Mouse (Mus musculus) spleen, adult 12 weeks (tissue): ENCODE results near the gene Sostdc1.

Experiments
- DNase-seq: peaks from one replicate; pipeline ENCODE4 v3.0.0; 2022; ENCODE audit warnings: low spot score

Sostdc1 gene

DNA sequence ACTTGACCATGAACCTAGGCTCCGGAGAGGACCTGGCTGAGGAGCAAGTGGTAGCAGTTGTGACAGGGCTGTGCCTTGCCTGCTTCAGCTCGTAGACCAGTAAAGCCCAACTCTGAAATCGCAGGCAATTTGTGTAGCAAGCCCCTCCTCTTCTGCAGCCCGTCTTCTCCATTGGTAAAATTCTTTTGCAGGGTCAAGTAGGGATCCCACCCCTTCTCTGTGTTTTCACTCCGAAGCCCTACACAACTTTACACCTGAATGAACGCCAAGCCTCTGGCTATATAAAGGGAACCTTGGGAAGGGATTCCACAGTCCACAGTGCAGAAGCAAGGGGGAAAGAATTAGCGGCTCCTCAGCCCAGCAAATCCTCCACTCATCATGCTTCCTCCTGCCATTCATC, at the start of gene Sostdc1:
Gene Sostdc1 (plus strand): TSS at position 224 of the 400 bp plus-strand sequence.
- no peak for DNase-seq

DNA sequence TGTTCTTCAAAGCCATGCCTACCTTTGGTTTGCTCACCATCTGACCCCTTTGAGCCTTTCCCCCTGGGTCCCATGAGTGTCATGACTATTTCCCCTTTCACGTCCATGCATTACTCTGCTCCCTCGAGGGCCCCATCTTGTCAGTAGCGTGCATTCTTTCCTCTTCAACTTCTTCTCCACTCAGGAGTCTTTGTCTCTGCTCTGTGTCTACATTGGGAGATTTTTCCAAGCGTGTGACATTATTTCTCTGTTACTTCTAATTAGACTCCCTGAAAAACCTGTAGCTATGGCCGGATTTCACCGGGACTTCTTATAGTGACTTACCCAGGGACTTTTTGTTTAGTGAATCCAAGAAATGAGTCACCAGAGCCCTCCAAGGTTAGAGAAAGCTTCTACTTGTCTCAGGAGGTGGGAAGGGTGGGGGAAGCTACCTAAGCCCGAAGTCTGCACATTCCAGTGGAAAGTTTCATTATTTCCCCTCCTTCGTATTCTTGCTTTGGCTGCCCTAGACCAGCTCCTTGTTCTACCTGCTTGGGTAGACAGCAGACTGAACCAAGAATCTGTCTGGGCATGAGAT, 46.2 kb upstream of the Sostdc1 start:
- no peak for DNase-seq

DNA sequence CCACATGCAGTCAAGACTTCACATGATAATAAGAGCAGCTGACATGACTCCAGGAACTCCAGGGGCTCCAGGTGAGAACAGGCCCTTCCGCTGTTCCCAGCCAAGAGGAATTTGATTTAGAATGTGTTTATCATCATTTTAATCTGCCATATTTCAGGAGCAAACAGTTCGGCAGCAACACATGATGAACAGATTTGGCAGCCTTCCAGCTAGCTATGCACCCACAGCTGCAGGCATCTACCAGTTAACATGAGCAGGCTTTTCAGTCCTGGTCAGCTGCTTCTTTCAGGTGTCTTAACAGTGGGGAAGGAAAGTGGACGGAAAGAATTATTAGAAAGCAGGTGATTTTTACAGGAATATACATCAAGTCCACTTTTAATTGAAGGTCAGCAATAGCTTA, 39.1 kb upstream of the Sostdc1 start:
- DNase-seq, result no peak

DNA sequence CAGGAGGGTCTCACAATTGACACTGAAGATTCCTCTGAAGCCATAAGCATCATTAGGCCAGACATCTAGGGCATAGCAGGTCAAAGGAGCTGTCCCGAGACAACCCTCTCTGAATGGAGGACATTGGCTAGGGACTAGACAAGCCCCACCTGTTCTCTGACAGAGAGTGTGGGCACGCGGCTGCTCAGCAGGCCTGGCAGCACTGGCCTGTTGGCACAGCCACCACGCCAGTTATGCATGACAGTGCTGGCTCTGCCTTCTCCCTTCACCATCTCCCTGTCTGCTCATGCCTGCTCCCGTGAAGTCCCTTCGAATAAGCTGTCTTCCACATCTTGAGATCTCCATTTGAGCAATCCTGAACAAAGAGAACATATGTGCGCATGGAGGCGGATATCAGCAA, 24.3 kb upstream of the Sostdc1 start:
- no peak for DNase-seq

DNA sequence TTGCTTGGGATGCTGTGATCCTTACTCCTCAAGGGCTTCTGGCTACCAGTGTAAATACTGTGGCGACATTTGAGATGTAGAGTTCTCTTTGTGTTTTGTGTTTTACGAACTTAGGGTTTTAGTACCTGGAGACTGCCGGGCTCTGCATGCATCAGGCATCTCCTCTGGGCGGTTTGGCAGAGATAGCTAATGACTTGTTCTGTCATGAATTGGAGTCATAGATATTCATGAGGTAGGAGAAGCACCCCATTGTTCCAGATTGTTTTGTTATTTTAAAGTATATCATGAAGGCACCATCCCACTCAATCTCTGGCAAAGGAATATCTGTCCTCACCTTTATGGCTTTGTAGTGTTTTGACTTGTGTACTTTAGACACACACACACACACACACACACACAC, 23.5 kb upstream of the Sostdc1 start:
- no peak for DNase-seq

- DNase-seq, result no peak
These were observed 22.6 kb upstream of the Sostdc1 start for GRCm38 (mm10) chr12:36291346-36291745.

DNA sequence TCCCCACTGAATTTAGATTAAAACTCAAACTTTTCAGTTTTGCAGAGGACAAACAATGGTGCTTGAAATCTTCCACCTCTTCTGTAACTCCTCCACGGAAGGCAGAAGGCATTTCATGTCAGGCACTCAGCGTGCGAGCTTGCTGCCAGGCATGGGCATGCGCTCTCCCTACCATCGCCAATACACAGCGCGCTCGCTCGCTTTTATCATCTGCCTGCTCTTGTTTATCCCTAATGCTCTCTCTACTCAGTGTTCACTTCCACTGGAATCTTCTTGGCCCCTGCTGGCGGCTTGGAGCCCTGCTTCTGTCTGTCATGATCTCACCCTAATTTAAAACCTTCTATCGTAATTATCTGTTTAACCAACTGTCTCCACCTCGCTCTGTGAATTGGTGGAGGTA, 11.6 kb upstream of the Sostdc1 start:
- no peak for DNase-seq

GRCm38 (mm10) chr12:36302905-36303642, 10.9 kb upstream of the Sostdc1 start:
- no peak for DNase-seq

DNA sequence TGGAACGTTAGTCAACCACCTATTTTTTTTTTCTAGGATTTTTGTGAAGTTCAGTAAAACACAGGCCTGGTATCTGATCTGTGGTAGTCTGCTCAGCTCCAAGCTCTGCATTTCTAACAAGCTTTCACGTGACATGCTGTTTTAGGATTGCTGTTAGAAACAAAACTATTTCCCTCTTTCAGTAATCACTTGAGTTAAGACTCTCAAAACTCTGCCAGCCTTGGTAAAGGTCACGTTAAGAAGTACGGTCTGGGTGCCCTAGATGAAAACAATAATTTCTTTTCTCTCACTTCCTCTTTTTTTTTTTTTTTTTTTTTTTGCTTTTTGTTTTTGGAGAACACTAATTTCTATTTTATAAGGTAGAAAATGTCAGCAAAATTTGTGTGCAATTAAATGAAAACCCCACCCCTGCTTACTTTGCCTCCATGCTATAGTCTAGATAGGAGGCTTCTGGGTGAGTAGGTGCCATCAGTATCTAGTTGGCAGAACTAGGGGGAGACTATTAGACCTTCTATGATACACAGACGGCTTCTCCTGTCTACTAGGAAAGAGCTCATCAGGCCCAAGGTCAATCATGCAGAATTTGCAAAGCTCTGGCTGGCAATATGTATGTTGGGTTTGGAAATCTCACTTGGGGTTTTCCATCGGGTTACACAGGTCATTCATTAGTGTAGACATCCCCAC, 5.1 kb upstream of the Sostdc1 start:
- DNase-seq, result no peak

DNA sequence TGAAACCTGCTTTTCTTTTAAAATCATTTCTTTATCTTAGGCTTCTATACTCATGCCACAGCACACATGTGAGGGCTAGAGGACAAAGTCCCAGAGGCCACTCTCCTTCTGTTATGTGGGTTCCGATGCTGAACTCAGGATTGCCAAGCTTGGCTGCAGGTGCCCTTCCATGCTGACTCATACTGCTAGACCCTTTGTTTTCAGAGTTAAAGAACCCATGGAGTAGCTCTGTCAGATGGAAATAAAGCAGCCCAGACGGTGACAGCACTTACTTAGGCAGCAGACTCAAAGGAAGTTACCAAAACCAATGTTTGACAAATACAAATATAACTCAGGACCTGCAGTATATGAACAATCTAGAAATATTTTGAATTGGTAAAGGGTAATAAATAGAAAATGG, 924 bp upstream of the Sostdc1 start:
- no peak for DNase-seq

DNA sequence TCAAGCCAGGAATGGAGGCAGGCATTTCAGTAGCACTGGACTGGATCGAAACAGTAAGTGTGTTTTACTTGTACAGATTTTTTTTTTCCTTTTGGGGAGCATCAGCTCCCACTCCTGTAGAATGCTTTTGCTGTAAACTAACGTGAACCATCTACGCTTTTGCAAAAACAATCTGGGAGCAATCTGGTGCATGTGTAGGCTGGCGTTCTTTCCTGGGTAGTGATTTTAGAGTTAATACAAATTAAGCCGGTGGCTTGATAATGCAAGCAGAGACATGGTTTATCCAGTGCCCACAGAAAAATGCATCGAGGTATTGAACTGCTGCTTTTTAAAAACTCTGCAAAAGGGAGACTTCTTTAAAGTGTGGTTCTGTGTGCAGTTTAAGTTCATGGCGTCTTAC, 507 bp downstream of the Sostdc1 start:
- DNase-seq, result no peak

DNA sequence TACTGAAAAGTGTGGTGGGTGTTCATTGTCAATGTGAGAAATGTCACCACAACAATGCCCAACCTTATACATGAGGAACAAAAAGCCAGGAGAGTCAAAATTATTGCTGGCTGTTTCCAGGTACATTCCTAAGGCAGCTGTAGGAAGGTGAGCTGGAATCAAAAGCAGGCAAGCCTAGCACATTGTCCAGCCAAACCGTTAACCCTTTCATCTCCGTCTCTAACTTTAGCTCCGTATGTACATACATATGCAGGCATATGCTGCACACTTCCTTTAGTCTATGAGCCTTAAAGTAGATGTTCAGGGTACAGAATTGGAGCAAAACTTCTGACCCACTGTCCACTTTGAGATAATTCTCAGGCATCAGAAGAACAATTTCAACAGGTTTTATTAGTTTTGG, 1.6 kb downstream of the Sostdc1 start:
- no peak for DNase-seq

DNA sequence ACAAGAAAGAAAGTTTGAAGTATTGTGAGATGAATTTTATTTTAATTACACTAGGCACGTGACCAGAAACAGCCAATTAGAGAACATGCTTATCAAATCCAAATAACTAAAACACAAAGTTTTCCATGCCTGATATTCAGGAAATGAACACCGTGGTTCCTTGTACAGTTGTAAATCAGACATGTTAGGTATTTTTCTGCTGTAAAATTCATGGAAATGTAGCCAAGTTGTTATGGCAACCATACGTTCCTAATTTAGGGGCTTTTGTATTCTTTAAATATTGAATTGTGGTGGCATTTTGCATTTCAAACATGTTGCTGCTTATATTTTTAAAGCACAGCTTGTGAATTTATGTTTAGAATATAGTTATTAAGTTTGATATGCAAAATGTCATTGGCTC, 2.1 kb downstream of the Sostdc1 start:
- no peak for DNase-seq

DNA sequence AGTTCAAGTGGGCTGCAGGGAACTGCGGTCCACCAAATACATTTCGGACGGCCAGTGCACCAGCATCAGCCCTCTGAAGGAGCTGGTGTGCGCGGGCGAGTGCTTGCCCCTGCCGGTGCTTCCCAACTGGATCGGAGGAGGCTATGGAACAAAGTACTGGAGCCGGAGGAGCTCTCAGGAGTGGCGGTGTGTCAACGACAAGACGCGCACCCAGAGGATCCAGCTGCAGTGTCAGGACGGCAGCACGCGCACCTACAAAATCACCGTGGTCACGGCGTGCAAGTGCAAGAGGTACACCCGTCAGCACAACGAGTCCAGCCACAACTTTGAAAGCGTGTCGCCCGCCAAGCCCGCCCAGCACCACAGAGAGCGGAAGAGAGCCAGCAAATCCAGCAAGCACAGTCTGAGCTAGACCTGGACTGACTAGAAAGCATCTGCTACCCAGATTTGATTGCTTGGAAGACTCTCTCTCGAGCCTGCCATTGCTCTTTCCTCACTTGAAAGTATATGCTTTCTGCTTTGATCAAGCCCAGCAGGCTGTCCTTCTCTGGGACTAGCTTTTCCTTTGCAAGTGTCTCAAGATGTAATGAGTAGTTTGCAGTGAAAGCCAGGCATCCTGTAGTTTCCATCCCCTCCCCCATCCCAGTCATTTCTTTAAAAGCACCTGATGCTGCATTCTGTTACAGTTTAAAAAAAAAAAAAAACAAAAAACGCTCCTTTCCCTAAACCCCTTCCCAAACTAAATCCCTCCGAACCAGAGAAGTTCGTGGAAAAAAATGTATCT, 3.3 kb downstream of the Sostdc1 start:
- DNase-seq, result no peak

- DNase-seq, result no peak
These were observed 3.8 kb downstream of the Sostdc1 start for GRCm38 (mm10) chr12:36317820-36318135.

GRCm38 (mm10) chr12:36326101-36326521, 12.2 kb downstream of the Sostdc1 start:
- no peak for DNase-seq

GRCm38 (mm10) chr12:36332676-36333075, 18.7 kb downstream of the Sostdc1 start:
- DNase-seq, result no peak

DNA sequence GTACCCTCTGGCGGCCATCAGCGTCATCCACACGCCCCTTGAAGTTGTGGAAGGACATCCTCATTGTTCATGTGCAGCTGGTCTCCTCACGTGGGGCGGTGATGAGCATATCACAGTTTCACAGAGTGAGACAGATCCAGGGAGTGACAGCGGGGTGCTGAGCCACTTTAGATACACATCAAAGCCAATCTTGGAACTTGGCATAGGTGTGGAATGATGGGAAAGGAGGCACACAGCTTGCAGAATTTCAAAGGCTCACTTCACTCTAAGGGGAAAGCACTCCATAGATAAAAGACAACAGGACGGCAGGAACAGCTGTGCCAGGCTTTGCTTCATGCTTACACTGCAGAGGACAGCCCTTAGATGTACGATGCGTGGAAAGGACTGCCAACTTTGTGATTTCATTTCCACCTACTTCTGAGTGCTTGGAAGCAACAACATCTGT, 19.9 kb downstream of the Sostdc1 start:
- no peak for DNase-seq

DNA sequence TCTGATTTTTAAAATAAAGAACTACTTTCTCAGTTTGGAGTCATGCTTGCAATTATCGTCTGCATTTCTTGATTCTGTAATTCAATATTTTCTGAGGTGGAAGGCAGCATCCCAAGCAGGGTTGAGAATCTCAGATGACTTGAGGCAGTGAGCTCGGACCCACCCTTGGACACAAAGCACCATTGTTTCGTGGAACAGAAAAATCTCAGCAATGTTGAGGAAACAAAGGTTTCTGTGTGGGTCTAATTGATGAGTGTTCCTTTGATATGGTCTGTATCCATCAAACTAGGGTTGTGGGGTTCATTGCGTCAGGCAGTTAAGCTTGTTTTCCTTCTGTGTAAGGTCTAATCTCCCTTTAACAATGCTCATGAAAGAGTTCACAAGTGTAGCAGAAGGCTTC, 30.2 kb downstream of the Sostdc1 start:
- no peak for DNase-seq

DNA sequence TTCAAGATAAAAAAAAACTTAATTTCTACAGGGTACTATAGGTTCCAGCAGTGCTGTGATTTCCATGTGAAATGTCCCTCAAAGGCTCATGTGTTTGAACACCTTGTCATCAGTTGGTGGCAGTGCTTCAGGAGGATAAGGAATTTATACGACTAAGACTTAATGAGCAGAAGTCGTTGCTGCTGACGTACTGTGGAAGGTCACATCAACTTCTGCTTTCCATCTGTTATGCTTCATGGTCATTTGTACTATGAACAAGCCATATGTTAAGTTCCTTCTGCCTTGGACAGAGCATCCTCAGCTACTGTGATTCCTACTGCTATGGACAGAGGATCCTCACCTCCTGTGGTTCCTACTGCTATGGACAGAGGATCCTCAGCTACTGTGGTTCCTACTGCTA, 46.1 kb downstream of the Sostdc1 start:
- DNase-seq, result no peak

- no peak for DNase-seq
These were observed 46.8 kb downstream of the Sostdc1 start for GRCm38 (mm10) chr12:36360693-36361092.

DNA sequence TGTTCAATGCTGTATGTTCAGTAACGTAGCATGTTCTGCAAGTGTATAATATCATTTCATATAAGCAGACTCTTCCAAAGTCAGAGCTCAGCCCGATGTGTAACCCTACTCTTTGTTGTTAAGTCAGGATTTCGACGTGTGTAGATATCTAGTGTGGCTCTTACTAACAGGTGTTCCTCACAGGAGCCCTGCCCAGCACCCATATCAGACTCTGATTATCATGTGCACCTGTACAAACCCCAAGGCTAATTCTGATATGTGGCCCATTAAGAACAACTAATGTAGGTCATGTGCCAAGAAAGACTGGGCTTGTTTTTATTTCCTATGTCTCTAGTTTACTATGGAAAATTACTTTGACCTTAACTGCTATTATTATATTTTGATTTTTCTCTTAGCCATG, 50.1 kb downstream of the Sostdc1 start:
- DNase-seq, result no peak
